Mouse (Mus musculus) heart, postnatal 10 days (tissue): ENCODE data around the gene Fam118b. TPM values are rescaled to one million over a fixed set of nuclear protein-coding genes. Genes with fewer than 3 reads are reported as not detected.

Experiments
- DNase-seq, 2 experiments: peaks; one replicate each; pipeline ENCODE4 v3.0.0; 2021
- intact Hi-C: fragments of 180-260 bp; cut with DNase I; formaldehyde crosslinking; loops from one replicate; pipeline ENCODE4 v1.15.1; 2025
- total RNA-seq, 2 experiments: library from RNA; stranded (reverse); gene quantifications; 2 replicates each; pipeline ENCODE4 v1.2.3; 2021

Fam118b gene
- 10 to 100 TPM; 14.3 to 16.7 TPM for total RNA-seq

DNA sequence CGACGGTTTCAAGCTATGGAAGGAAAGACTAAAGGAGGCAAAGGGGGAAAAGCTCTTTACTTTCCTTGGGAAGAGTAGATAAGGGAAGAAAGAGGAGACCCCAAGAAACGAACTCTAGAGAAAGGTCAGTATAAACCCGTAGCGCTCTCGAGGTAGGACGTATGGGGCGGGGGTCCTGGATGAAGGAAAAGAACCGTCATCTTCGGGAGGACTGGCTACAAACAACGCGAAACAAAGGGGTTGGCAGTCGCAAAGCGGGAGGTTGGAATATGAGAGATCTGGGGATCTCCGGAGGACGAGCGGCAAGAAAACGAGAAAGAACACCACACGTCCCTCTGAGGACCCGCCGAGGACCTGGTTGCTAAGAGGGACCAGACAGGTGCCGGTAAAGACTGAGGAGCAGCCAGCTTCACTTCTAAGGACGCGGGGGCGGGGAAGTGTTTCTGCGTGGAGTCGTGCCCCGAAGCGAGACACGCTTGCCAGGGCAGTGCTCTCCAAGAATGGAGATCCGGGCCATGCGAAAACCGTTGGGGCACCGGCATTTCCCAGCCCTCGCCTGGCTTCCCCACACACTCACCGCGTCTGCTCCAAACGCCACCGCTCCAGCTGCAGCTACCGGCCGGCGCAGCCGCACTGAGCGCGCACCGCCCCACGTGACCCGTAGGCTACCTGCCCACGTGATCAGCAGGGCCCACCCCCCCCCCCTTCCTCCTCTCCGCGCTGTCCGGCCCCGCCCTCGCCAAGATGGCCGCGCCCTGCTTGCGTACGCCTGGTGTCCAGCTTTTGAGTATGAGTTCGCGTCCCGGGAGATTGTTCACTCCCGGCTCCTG lies at the start of gene Fam118b, which contains the start of gene Rpusd4:
Gene Fam118b, minus strand, starts transcription at position 660 of the 830 bp plus-strand sequence.
Gene Rpusd4, plus strand, starts transcription at position 720 of the 830 bp plus-strand sequence.
- DNase-seq = peak; percentile 90 to 94
- intact Hi-C loops = no loop called here

GRCm38 (mm10) chr9:35316771-35317211 lies 49.2 kb upstream of the Fam118b start:
- peak; percentile 47 to 49 for DNase-seq
- intact Hi-C loops = no loop called here

GRCm38 (mm10) chr9:35314254-35314653 lies 46.6 kb upstream of the Fam118b start:
- intact Hi-C loops = no loop called here
- DNase-seq = no peak

DNA sequence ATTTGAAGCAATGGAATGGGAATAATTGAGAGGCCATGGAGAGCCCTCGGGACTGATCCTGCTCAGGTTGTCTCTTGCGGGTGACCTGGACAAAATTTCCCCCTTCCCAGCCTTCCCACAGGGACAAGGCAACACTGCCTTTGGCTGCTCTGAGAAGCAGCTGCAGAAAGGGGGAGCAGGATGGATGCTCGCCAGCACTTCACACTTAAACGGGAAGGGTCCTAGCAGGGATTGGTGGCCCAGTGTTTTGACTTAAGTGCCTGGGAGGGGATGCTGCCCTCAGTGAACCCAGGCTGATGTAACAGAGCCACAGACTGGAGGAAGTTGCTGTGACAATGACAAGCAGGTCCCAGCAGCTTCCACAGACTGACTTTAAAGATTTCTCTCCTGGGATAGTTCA lies 46.0 kb upstream of the Fam118b start:
- intact Hi-C loops = no loop called here
- no peak for DNase-seq

GRCm38 (mm10) chr9:35312516-35312915 lies 44.9 kb upstream of the Fam118b start:
- intact Hi-C loops = no loop called here
- DNase-seq = peak; percentile 81 to 83

- intact Hi-C loops = no loop called here
Observed at GRCm38 (mm10) chr9:35310377-35310776, 42.8 kb upstream of the Fam118b start.

GRCm38 (mm10) chr9:35307461-35307860 lies 39.9 kb upstream of the Fam118b start:
- intact Hi-C loops = no loop called here
- no peak for DNase-seq

More at GRCm38 (mm10) chr9:35310377-35310776, 42.8 kb upstream of the Fam118b start:
- DNase-seq = no peak

GRCm38 (mm10) chr9:35302172-35302571 lies 34.6 kb upstream of the Fam118b start:
- intact Hi-C loops = no loop called here
- DNase-seq = no peak

DNA sequence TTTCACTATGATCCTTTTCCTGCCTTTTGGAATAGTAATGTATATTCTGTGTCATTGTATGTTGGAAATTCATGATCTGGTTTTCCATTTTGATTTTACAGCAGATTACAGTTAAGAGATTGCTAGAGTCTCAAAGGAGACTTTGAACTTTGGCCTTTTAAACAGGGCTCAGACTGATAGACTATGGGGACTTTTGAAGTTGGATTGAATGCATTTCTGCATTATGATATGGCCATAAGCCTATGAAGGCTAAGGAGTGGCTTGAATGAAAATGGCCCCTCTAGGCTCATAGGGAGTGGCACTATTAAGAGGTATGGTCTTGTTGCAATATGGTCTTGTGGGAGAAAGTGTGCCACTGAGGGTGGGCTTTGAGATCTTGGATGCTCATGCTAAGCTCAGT lies 30.2 kb upstream of the Fam118b start:
- intact Hi-C loops = no loop called here
- no peak for DNase-seq

DNA sequence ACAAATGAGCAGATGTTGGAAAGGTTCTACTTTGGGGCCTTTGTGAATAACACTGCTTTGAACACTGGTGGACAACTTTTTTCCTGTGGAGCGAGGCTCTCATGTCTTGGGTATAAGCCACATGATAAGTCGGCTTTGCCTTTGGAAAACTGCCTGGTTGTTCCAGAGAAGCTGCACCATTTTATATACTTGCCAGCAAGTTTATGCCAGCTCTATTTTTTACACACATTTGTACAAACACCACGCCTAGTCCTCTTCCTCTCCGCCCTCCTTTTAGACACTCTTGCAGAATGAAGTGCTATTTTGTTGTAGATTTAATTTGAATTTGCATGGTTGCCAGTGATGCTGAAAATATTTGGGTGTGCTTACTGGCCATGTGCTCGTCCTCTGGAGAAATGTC lies 25.9 kb upstream of the Fam118b start:
- intact Hi-C loops = no loop called here
- DNase-seq = peak; percentile 65 to 69

- DNase-seq = peak; percentile 33 to 35
- intact Hi-C loops = no loop called here
Observed at GRCm38 (mm10) chr9:35290916-35291315, 23.3 kb upstream of the Fam118b start.

GRCm38 (mm10) chr9:35290417-35290816 lies 22.8 kb upstream of the Fam118b start:
- intact Hi-C loops = no loop called here
- no peak for DNase-seq

- no peak for DNase-seq
- intact Hi-C loops = no loop called here
Observed at GRCm38 (mm10) chr9:35289992-35290391, 22.4 kb upstream of the Fam118b start.

- no peak for DNase-seq
- intact Hi-C loops = no loop called here
Observed at GRCm38 (mm10) chr9:35286351-35286750, 18.7 kb upstream of the Fam118b start.

DNA sequence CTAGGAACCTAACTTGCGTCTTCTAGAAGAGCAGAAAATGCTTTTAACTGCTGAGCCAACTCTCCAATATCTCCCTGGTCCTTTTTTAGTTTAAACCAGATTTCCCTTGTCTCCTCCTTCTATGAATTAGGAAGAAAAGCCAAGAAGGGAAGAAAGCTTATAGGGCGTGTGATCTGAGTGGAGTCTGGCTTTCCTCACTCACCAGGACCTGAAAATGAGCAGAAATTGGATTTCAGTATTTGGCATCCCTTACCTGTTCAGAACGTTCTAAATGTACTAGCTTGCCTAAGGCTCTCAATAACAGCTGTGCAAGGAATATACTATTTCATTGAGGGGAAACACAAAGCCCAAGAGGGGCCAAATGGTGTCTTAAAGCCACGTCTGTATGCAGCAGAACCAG lies 16.7 kb upstream of the Fam118b start:
- DNase-seq = no peak
- intact Hi-C loops = loop anchor here (5.0 kb wide), 1 partner anchor 138 kb away; the partner anchor contains the start of gene Cdon

DNA sequence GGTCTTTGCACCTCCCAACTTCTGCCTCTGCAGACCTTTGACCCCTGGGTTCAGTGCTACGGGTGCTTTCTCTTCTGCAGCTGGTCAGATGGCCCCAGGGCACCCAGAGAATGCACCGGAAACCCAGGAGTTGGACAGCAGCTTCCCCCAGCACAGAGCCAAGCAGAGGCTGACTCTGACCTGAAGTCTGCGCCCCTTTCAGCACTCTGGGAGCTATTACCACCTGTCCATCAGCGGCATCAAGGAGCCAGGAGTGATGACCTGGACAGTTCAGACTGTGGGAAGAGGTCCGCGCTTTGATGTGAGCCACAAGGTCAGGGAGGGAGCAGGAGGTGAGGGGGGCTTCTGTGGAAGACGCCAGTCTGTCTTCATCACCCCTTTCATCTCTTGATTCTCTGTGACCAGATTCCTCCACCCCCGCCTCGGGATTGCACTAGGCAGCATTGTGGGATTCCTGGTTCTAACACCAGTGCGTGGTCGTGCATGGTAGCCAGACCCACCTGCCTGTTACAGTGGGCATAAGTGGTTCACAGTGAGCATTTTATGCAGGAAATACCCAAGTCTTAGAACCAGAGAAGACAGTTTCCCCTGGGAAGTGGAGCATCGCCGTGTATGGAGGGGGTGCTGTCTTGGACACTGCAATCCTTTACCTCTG lies 15.9 kb upstream of the Fam118b start:
- no peak for DNase-seq
- intact Hi-C loops = loop anchor here (5.0 kb wide), 1 partner anchor 139 kb away; the partner anchor contains the start of gene Cdon

- intact Hi-C loops = loop anchor here (1.0 to 5.0 kb wide), 3 partner anchors 139 to 258 kb away; partner anchors contain the start of gene Cdon
- DNase-seq = no peak
Observed at GRCm38 (mm10) chr9:35282851-35283200, 15.2 kb upstream of the Fam118b start.

GRCm38 (mm10) chr9:35282006-35282850 lies 14.6 kb upstream of the Fam118b start:
- DNase-seq = peak; percentile 68 to 81
- intact Hi-C loops = loop anchor here (1.0 to 5.0 kb wide), 3 partner anchors 140 to 259 kb away; partner anchors contain the start of gene Cdon

GRCm38 (mm10) chr9:35278451-35278850 lies 10.8 kb upstream of the Fam118b start:
- intact Hi-C loops = no loop called here
- DNase-seq = no peak

DNA sequence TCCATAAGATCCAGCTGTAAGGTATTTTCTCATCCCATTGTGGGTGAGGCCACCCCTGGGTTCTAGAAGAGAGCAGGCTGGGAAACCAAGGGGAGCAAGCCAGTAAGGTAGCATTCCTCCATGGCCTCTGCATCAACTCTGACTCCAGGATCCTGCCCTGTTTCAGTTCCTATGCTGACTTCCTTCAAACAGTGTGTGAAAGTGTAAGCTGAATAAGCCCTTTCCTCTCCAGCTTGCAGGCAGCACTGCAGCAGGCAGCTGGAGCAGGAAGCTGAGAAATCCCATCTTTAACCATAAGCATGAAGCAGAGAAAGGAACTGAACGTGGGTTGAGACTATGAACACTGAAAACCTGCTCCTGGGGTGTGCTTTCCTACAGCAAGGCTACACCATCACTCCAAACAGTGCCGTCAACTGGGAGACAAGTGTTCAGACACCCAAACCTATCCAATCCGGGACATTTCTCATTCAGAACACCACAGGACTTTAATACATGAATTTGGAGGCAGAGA lies 10.3 kb upstream of the Fam118b start:
- DNase-seq = no peak

More for the DNA sequence above, 10.3 kb upstream of the Fam118b start:
- intact Hi-C loops = no loop called here
